Mouse (Mus musculus) MEL (cell line): ENCODE results near the gene Gga3.

Experiments used
- BHLHE40 ChIP-seq: IDR thresholded peaks from 2 replicates; pipeline ENCODE4 v1.6.1; 2012; ENCODE audit warnings: low read depth, mild to moderate bottlenecking, inconsistent platforms, low read length, improper control_type of control experiment, borderline replicate concordance
- CHD1 ChIP-seq: IDR thresholded peaks from 2 replicates; pipeline ENCODE4 v1.6.1; 2012; ENCODE audit warnings: low read depth, mild to moderate bottlenecking, inconsistent platforms, low read length, improper control_type of control experiment
- CTCF ChIP-seq, 3 experiments: IDR thresholded peaks in 2 of 3; conservative IDR thresholded peaks in 1 of 3; 2 replicates each; pipeline ENCODE4 v1.5.1; 2011 to 2012; ENCODE audit warnings: low read length in 3 of 3, low read depth in 2 of 3, mild to moderate bottlenecking in 2 of 3, improper control_type of control experiment in 1 of 3, inconsistent platforms in 1 of 3, mixed read lengths in 1 of 3, moderate library complexity in 1 of 3; ENCODE audit not compliant: control insufficient read depth in 1 of 3, insufficient read depth in 1 of 3, poor library complexity in 1 of 3, severe bottlenecking in 1 of 3
- ETS1 ChIP-seq: IDR thresholded peaks from 2 replicates; pipeline ENCODE4 v1.6.1; 2012; ENCODE audit warnings: low read depth, mild to moderate bottlenecking, inconsistent platforms, low read length, improper control_type of control experiment, moderate library complexity
- HCFC1 ChIP-seq: IDR thresholded peaks from 2 replicates; pipeline ENCODE4 v1.6.1; 2012; ENCODE audit warnings: low read depth, mild to moderate bottlenecking, inconsistent platforms, low read length, improper control_type of control experiment, moderate library complexity
- MAX ChIP-seq: IDR thresholded peaks from 2 replicates; pipeline ENCODE4 v1.6.1; 2011; ENCODE audit warnings: low read length, improper control_type of control experiment
- NELFE ChIP-seq: IDR thresholded peaks from 2 replicates; pipeline ENCODE4 v1.6.1; 2011; ENCODE audit warnings: low read depth, low read length, improper control_type of control experiment
- NRF1 ChIP-seq: IDR thresholded peaks from 2 replicates; pipeline ENCODE4 v1.6.1; 2014; ENCODE audit warnings: low read depth, mild to moderate bottlenecking, inconsistent platforms, low read length, improper control_type of control experiment, moderate library complexity; ENCODE audit not compliant: poor library complexity, insufficient read depth, severe bottlenecking
- POLR2A ChIP-seq, 2 experiments: IDR thresholded peaks; 2 replicates each; pipeline ENCODE4 v1.6.1; 2011 to 2012; ENCODE audit warnings: low read length in 2 of 2, mild to moderate bottlenecking in 2 of 2, control low read depth in 1 of 2, improper control_type of control experiment in 1 of 2, low read depth in 1 of 2, moderate library complexity in 1 of 2; ENCODE audit not compliant: control insufficient read depth in 1 of 2, insufficient read depth in 1 of 2, poor library complexity in 1 of 2
- POLR2AphosphoS2 ChIP-seq: IDR thresholded peaks from 2 replicates; pipeline ENCODE4 v1.6.1; 2011; ENCODE audit warnings: low read length, improper control_type of control experiment
- UBTF ChIP-seq: IDR thresholded peaks from 2 replicates; pipeline ENCODE4 v1.6.1; 2012; ENCODE audit warnings: low read depth, mild to moderate bottlenecking, inconsistent platforms, low read length, improper control_type of control experiment, moderate library complexity, borderline replicate concordance; ENCODE audit not compliant: insufficient read depth
- USF1 ChIP-seq: IDR thresholded peaks from 2 replicates; pipeline ENCODE4 v1.6.1; 2014; ENCODE audit warnings: low read depth, mild to moderate bottlenecking, inconsistent platforms, low read length, improper control_type of control experiment, moderate library complexity
- ZKSCAN1 ChIP-seq: IDR thresholded peaks from 2 replicates; pipeline ENCODE4 v1.6.1; 2012; ENCODE audit warnings: low read depth, mild to moderate bottlenecking, inconsistent platforms, low read length, improper control_type of control experiment, moderate library complexity
- ZNF384 ChIP-seq: IDR thresholded peaks from 2 replicates; pipeline ENCODE4 v1.6.1; 2012; ENCODE audit warnings: low read depth, mild to moderate bottlenecking, inconsistent platforms, low read length, improper control_type of control experiment

DNA sequence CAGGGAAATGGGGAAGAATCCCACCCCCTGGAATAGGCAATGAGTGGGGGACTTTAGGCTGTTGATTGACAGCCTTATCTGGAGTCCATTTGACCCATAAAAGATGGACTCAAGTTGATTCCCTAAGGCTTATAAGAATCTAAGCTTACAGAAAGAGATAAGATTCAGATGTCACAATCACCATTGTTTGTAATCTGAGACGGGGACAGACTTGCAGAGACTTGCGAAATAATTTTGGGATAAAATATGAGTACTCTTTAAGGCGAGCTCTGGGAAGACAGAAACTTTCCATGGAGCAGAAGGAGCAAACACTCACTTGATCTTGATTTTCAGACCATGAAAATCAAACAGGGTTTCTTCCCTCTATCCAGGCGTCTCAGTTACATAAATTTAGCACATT lies 60.3 kb downstream of the Gga3 start:
- TF ChIP-seq ZKSCAN1 (no peak), POLR2A (IDR thresholded peaks at IDR 0.05; ENCODE audit: control insufficient read depth in 1 of 2, insufficient read depth in 1 of 2, low read depth in 1 of 2, low read length in 2 of 2, poor library complexity in 1 of 2) (no peak), CTCF (IDR thresholded peaks at IDR 0.05 in 2 of 3, conservative IDR thresholded peaks at IDR 0.05 in 1 of 3; ENCODE audit: control insufficient read depth in 1 of 3, insufficient read depth in 1 of 3, low read depth in 2 of 3, low read length in 3 of 3, poor library complexity in 1 of 3, severe bottlenecking in 1 of 3) (no peak), BHLHE40 (no peak), NRF1 (no peak), NELFE (no peak), HCFC1 (no peak), ETS1 (no peak), UBTF (no peak), ZNF384 (no peak), USF1 (no peak), MAX (no peak), CHD1 (no peak), POLR2AphosphoS2 (no peak)
